Mouse (Mus musculus) erythroblast, embryonic 14.5 days (primary cell): ENCODE measurements around the gene Stx19.

Experiments
- GATA1 ChIP-seq: IDR thresholded peaks from 2 replicates; pipeline ENCODE4 v1.6.1; 2012; ENCODE audit warnings: low read length, inconsistent platforms, mixed read lengths
- TAL1 ChIP-seq: IDR thresholded peaks from 3 replicates; pipeline ENCODE4 v1.6.1; 2012; ENCODE audit warnings: low read length, inconsistent platforms, mixed read lengths

GRCm38 (mm10) chr16:62810855-62811254 lies 3.6 kb upstream of the Stx19 start:
- no peak for TF ChIP-seq GATA1
- no peak for TF ChIP-seq TAL1
